Mouse (Mus musculus) kidney, postnatal 4 days (tissue): ENCODE results near the gene Arhgef15.
"Not testable (repeated sequence)": the region's sequence is repeated elsewhere in the genome, so short reads cannot be mapped to it uniquely, and the experiment has no call there.

Experiments
- DNase-seq, 2 experiments: peaks; one replicate each; pipeline ENCODE4 v3.0.0; 2021; ENCODE audit warnings: mixed read lengths in 2 of 2

The Arhgef15 gene

GRCm38 (mm10) chr11:68957308-68957707 is at the start of gene Arhgef15:
Gene Arhgef15, minus strand, starts transcription at chr11:68957480.
- DNase-seq = peak in 1 of 2 experiments; percentile 36

- DNase-seq = not testable (repeated sequence)
Measured at GRCm38 (mm10) chr11:69006575-69006974, 49.3 kb upstream of the Arhgef15 start.

- DNase-seq = no peak
Measured at GRCm38 (mm10) chr11:69005193-69005592, 47.9 kb upstream of the Arhgef15 start.

GRCm38 (mm10) chr11:69003592-69003991 is 46.3 kb upstream of the Arhgef15 start:
- peak; percentile 52 to 59 for DNase-seq

GRCm38 (mm10) chr11:69002782-69003181 is 45.5 kb upstream of the Arhgef15 start:
- DNase-seq = not testable (repeated sequence)

GRCm38 (mm10) chr11:68997080-68997479 is 39.8 kb upstream of the Arhgef15 start:
- no peak for DNase-seq

- peak; percentile 44 to 46 for DNase-seq
Measured at GRCm38 (mm10) chr11:68994377-68994776, 37.1 kb upstream of the Arhgef15 start.

GRCm38 (mm10) chr11:68993122-68993521 is 35.8 kb upstream of the Arhgef15 start:
- DNase-seq = no peak

GRCm38 (mm10) chr11:68988341-68988740 is 31.1 kb upstream of the Arhgef15 start:
- no peak for DNase-seq

- no peak for DNase-seq
Measured at GRCm38 (mm10) chr11:68987365-68987882, 30.1 kb upstream of the Arhgef15 start.

- peak; percentile 92 for DNase-seq
Measured at GRCm38 (mm10) chr11:68982639-68983369, 25.5 kb upstream of the Arhgef15 start.

- no peak for DNase-seq
Measured at GRCm38 (mm10) chr11:68980919-68981318, 23.6 kb upstream of the Arhgef15 start.

- no peak for DNase-seq
Measured at GRCm38 (mm10) chr11:68979320-68979733, 22.0 kb upstream of the Arhgef15 start.

- DNase-seq = no peak
Measured at GRCm38 (mm10) chr11:68975601-68976000, 18.3 kb upstream of the Arhgef15 start.

GRCm38 (mm10) chr11:68975085-68975484 is 17.8 kb upstream of the Arhgef15 start, which contains the start of gene Rangrf:
Gene Rangrf, minus strand, starts transcription at chr11:68975185.
- DNase-seq = no peak

- DNase-seq = no peak
Measured at GRCm38 (mm10) chr11:68974059-68974450, 16.8 kb upstream of the Arhgef15 start.

- peak; percentile 92 to 94 for DNase-seq
Measured at GRCm38 (mm10) chr11:68973250-68974058, 16.2 kb upstream of the Arhgef15 start.

- DNase-seq = peak; percentile 51 to 66
Measured at GRCm38 (mm10) chr11:68970232-68970631, 13.0 kb upstream of the Arhgef15 start.

- DNase-seq = no peak
Measured at GRCm38 (mm10) chr11:68968752-68969151, 11.5 kb upstream of the Arhgef15 start.

GRCm38 (mm10) chr11:68967337-68968282 is 10.3 kb upstream of the Arhgef15 start, which contains the start of gene Slc25a35:
Gene Slc25a35, plus strand, starts transcription at chr11:68968131.
- peak; percentile 91 to 95 for DNase-seq

- no peak for DNase-seq
Measured at GRCm38 (mm10) chr11:68966554-68966953, 9.3 kb upstream of the Arhgef15 start.

- DNase-seq = peak; percentile 75 to 77
Measured at GRCm38 (mm10) chr11:68965845-68966244, 8.6 kb upstream of the Arhgef15 start.
